Mouse (Mus musculus) MEL (cell line): ENCODE measurements around the gene Rtn4rl1.

Experiments
- POLR2A ChIP-seq, 2 experiments: IDR thresholded peaks; 2 replicates each; pipeline ENCODE4 v1.6.1; 2011 to 2012; ENCODE audit warnings: low read length in 2 of 2, mild to moderate bottlenecking in 2 of 2, control low read depth in 1 of 2, improper control_type of control experiment in 1 of 2, low read depth in 1 of 2, moderate library complexity in 1 of 2; ENCODE audit not compliant: control insufficient read depth in 1 of 2, insufficient read depth in 1 of 2, poor library complexity in 1 of 2
- POLR2AphosphoS5 ChIP-seq: IDR thresholded peaks from 2 replicates; pipeline ENCODE4 v1.6.1; 2012; ENCODE audit warnings: low read depth, borderline replicate concordance, mild to moderate bottlenecking, inconsistent platforms, low read length, moderate library complexity, mixed read lengths

DNA sequence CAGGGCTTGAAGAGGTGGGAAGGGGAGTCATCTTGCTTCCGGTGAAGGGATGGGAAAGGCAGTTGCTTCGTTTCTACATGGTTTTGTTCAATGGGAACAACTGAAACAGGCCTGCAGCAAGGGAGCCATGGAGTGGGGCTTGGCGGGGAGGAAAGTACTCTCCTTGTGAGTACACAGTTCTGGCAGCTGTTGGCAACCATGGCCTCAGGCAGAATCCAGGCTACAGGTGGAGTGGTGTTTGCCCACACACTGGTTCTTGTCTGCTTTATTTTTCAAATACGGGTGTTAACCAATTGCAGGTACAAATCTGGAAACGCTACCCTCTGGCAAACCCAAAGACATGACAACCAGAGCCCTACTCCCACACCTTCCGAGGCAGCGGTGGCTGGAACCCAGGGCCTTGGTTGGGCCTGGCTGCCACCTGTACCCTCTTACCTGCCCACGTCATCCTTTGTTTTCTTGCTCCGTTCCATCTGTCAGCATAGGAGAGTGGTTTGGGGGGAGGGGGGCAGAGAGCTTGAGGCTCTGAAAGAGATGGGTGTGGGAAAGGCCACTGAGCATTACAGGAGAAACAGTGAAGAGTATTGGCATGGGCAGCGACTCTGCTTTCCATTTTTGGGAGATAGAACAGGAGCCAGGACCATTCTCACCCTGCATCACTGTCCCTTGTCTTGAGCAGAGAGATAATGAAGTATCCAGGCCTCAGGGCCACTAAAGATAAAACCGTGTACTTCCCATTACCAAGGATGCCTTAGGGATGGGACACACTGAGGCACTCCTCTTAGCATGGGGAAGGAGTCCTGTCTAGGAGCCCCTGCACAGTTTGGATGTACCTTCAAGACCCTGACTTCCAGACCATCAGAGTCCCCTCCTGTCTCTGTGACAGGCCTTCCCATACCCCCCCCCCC is 51.0 kb downstream of the Rtn4rl1 start:
- TF ChIP-seq POLR2AphosphoS5 (no peak), POLR2A (IDR thresholded peaks at IDR 0.05; ENCODE audit: control insufficient read depth in 1 of 2, insufficient read depth in 1 of 2, low read depth in 1 of 2, low read length in 2 of 2, poor library complexity in 1 of 2) (no peak)
